Mouse (Mus musculus) ES-E14 (cell line): ENCODE measurements around the gene Prmt1. TPM values are rescaled to one million over a fixed set of nuclear protein-coding genes. Genes with fewer than 3 reads are reported as not detected.
A peak's percentile ranks its signal among the peaks of the same experiment; 100 is the strongest.
"Not testable (repeated sequence)": the region's sequence is repeated elsewhere in the genome, so short reads cannot be mapped to it uniquely, and the experiment has no call there.

Source experiments
- DNase-seq: peaks from one replicate; pipeline ENCODE4 v3.0.0-alpha.2; 2013; ENCODE audit warnings: low read depth, low spot score
- H3K27ac ChIP-seq: 2 replicates; pipeline ENCODE4 v1.5.1; 2012; ENCODE audit warnings: low read depth, mild to moderate bottlenecking, low read length, moderate library complexity, mixed read lengths; ENCODE audit not compliant: poor library complexity, insufficient read depth, severe bottlenecking
- H3K36me3 ChIP-seq: 2 replicates; pipeline ENCODE4 v1.6.1; 2012; ENCODE audit warnings: mild to moderate bottlenecking, low read length, moderate library complexity, mixed read lengths; ENCODE audit not compliant: control insufficient read depth, poor library complexity, insufficient read depth, severe bottlenecking
- H3K4me1 ChIP-seq, 2 experiments: fragments of 150-350 bp in 1 of 2; sonication (generic) in 1 of 2; 2 replicates each; pipeline ENCODE4 v1.6.1; 2012; ENCODE audit warnings: low read length in 2 of 2, mild to moderate bottlenecking in 1 of 2, mixed read lengths in 1 of 2; ENCODE audit not compliant: control insufficient read depth in 2 of 2, insufficient read depth in 2 of 2, poor library complexity in 1 of 2
- H3K4me3 ChIP-seq, 2 experiments: fragments of 150-350 bp in 1 of 2; sonication (generic) in 1 of 2; 2 replicates each; pipeline ENCODE4 v1.5.1; 2012; ENCODE audit warnings: low read length in 2 of 2, low read depth in 1 of 2, mild to moderate bottlenecking in 1 of 2, mixed read lengths in 1 of 2; ENCODE audit not compliant: insufficient read depth in 1 of 2, poor library complexity in 1 of 2, severe bottlenecking in 1 of 2
- H3K9ac ChIP-seq: 2 replicates; pipeline ENCODE4 v1.6.1; 2012; ENCODE audit warnings: low read depth, mild to moderate bottlenecking, low read length, mixed read lengths; ENCODE audit not compliant: poor library complexity, insufficient read depth, severe bottlenecking
- H3K9me3 ChIP-seq: fragments of 150-350 bp; sonication (generic); 2 replicates; pipeline ENCODE4 v1.6.1; 2012; ENCODE audit warnings: low read depth, mild to moderate bottlenecking, low read length; ENCODE audit not compliant: control insufficient read depth, insufficient read depth
- CHD2 ChIP-seq: IDR thresholded peaks from 2 replicates; pipeline ENCODE4 v1.6.1; 2014; ENCODE audit warnings: mild to moderate bottlenecking, low read depth, low read length, inconsistent platforms
- HCFC1 ChIP-seq: IDR thresholded peaks from 2 replicates; pipeline ENCODE4 v1.6.1; 2012; ENCODE audit warnings: low read length, inconsistent platforms, borderline replicate concordance; ENCODE audit not compliant: insufficient read depth
- MAFK ChIP-seq: IDR thresholded peaks from 2 replicates; pipeline ENCODE4 v1.6.1; 2014; ENCODE audit warnings: mild to moderate bottlenecking, low read depth, low read length, inconsistent platforms; ENCODE audit not compliant: insufficient read depth
- ZC3H11A ChIP-seq: IDR thresholded peaks from 2 replicates; pipeline ENCODE4 v1.6.1; 2012; ENCODE audit warnings: low read depth, mild to moderate bottlenecking, inconsistent platforms, low read length, borderline replicate concordance
- ZNF384 ChIP-seq: IDR thresholded peaks from 2 replicates; pipeline ENCODE4 v1.6.1; 2012; ENCODE audit warnings: low read depth, low read length, inconsistent platforms
- in situ Hi-C, 2 experiments: fragments of 600-800 bp; cut with MboI; formaldehyde crosslinking; loops; one replicate each; pipeline ENCODE4 v1.15.1; 2025; ENCODE audit warnings: low sequenced_read_pairs in 2 of 2, inconsistent platforms in 1 of 2; ENCODE audit not compliant: unreplicated experiment in 2 of 2
- total RNA-seq: library from RNA; depleted of rRNA; stranded (reverse); fragments of 300-350 nt; gene quantifications from 2 replicates; pipeline ENCODE4 v1.2.3, GENCODE M21; 2012

The Prmt1 gene
- total RNA-seq, 1 experiment, result 413 TPM

- in situ Hi-C loops, result no loop called here
- Histone ChIP-seq H3K36me3 (peaks cover 23% of the 10 kb centered on the region), H3K9me3 (no peaks in the 10 kb centered on the region), H3K4me3 (no peak overlapping the region), H3K9ac (no peak overlapping the region), H3K4me1 (peaks cover 0 to 12% of the 10 kb centered on the region in 2 experiments; a peak in 1 of 4 replicates), H3K27ac (no peak overlapping the region)
- TF ChIP-seq ZNF384 (no peak), HCFC1 (no peak), MAFK (no peak), CHD2 (no peak), ZC3H11A (no peak)
- no peak for DNase-seq
Measured at GRCm38 (mm10) chr7:45024281-45025248, 38.2 kb upstream of the Prmt1 start.

- DNase-seq, H3K9ac ChIP-seq, H3K27ac ChIP-seq, in situ Hi-C loops, H3K4me3 ChIP-seq, H3K9me3 ChIP-seq: not testable (repeated sequence)
- H3K4me1 ChIP-seq, result peaks cover 0 to 20% of the 10 kb centered on the region in 2 experiments; a peak in 2 of 4 replicates
- peaks cover 18% of the 10 kb centered on the region for H3K36me3 ChIP-seq
Measured at GRCm38 (mm10) chr7:45023711-45024110, 37.3 kb upstream of the Prmt1 start.

- no peak overlapping the region for H3K27ac ChIP-seq
- TF ChIP-seq ZC3H11A, result no peak
- no peak for TF ChIP-seq CHD2
- TF ChIP-seq HCFC1, result no peak
- no peak for TF ChIP-seq ZNF384
- no peak for TF ChIP-seq MAFK
Measured at GRCm38 (mm10) chr7:45020225-45020624, 33.9 kb upstream of the Prmt1 start.

GRCm38 (mm10) chr7:45019031-45019571, 32.7 kb upstream of the Prmt1 start:
- TF ChIP-seq CHD2 (no peak), ZNF384 (no peak), HCFC1 (no peak)
- peak overlapping the region in 1 of 2 experiments; percentile 25; a peak in 2 of 4 replicates for H3K4me3 ChIP-seq
- no peaks in the 10 kb centered on the region for H3K9me3 ChIP-seq
- H3K27ac ChIP-seq, result no peak overlapping the region
- in situ Hi-C loops, result no loop called here
- H3K4me1 ChIP-seq, result peaks cover 3 to 15% of the 10 kb centered on the region in 2 experiments; a peak in 3 of 4 replicates
- no peaks in the 10 kb centered on the region for H3K36me3 ChIP-seq
- DNase-seq, result no peak
- 0 out of 2 replicates have a peak overlapping the region, but pooled peaks have one; percentile 14 for H3K9ac ChIP-seq

More at GRCm38 (mm10) chr7:45020225-45020624, 33.9 kb upstream of the Prmt1 start:
- Histone ChIP-seq H3K9me3 (no peaks in the 10 kb centered on the region), H3K36me3 (no peaks in the 10 kb centered on the region), H3K9ac (no peak overlapping the region), H3K4me3 (no peak overlapping the region), H3K4me1 (peaks cover 0 to 19% of the 10 kb centered on the region in 2 experiments; a peak in 2 of 4 replicates)
- DNase-seq, result no peak
- in situ Hi-C loops, result no loop called here
